Mouse (Mus musculus): ENCODE data around the gene Sufu. TPM values are rescaled to one million over a fixed set of nuclear protein-coding genes. Genes with fewer than 3 reads are reported as not detected.

The Sufu gene
- polyA plus RNA-seq, 1 experiment from 2014 or later, result 20.5 TPM

GRCm38 (mm10) chr19:46399372-46399771 lies 2.7 kb downstream of the Sufu start:
- no peak overlapping the region for H3K27ac ChIP-seq (ENCODE audit: low read length)
- H3K9me3 ChIP-seq (ENCODE audit: control insufficient read depth, low read length), result no peaks in the 10 kb centered on the region
- H3K4me3 ChIP-seq (ENCODE audit: low read length), result no peak overlapping the region
- peaks cover 25% of the 10 kb centered on the region for H3K4me1 ChIP-seq (ENCODE audit: control insufficient read depth, insufficient read depth, low read length)
- peak overlapping the region; percentile 6; the same call in 1 of the 2 replicates for H3K9ac ChIP-seq (ENCODE audit: low read depth, low read length)
- H3K27me3 ChIP-seq (replicated peaks; ENCODE audit: control insufficient read depth, insufficient read depth, low read length), result no peaks in the 10 kb centered on the region
- no peak for ATAC-seq
- 86% methylated on average over 6 of the region's 6 CpGs for WGBS
- H3K4me2 ChIP-seq (ENCODE audit: low read depth, low read length), result no peak overlapping the region
- H3K36me3 ChIP-seq (ENCODE audit: control insufficient read depth, insufficient read depth, low read length), result peaks cover 12% of the 10 kb centered on the region; the same call in 1 of the 2 replicates

- Histone ChIP-seq H3K27ac (ENCODE audit: low read length) (no peak overlapping the region), H3K4me3 (ENCODE audit: low read length) (no peak overlapping the region), H3K4me1 (ENCODE audit: control insufficient read depth, insufficient read depth, low read length) (peaks cover 22% of the 10 kb centered on the region), H3K9me3 (ENCODE audit: control insufficient read depth, low read length) (no peaks in the 10 kb centered on the region), H3K27me3 (replicated peaks; ENCODE audit: control insufficient read depth, insufficient read depth, low read length) (no peaks in the 10 kb centered on the region), H3K9ac (ENCODE audit: low read depth, low read length) (no peak overlapping the region), H3K4me2 (ENCODE audit: low read depth, low read length) (no peak overlapping the region), H3K36me3 (ENCODE audit: control insufficient read depth, insufficient read depth, low read length) (peaks cover 12% of the 10 kb centered on the region; the same call in 1 of the 2 replicates)
- 70% methylated on average over 7 of the region's 7 CpGs for WGBS
- ATAC-seq, result no peak
These were observed 3.2 kb downstream of the Sufu start for GRCm38 (mm10) chr19:46399886-46400285.

- Histone ChIP-seq H3K4me2 (ENCODE audit: low read depth, low read length) (no peak overlapping the region), H3K4me3 (ENCODE audit: low read length) (no peak overlapping the region), H3K9me3 (ENCODE audit: control insufficient read depth, low read length) (no peaks in the 10 kb centered on the region), H3K9ac (ENCODE audit: low read depth, low read length) (no peak overlapping the region), H3K27me3 (replicated peaks; ENCODE audit: control insufficient read depth, insufficient read depth, low read length) (no peaks in the 10 kb centered on the region), H3K27ac (ENCODE audit: low read length) (no peak overlapping the region), H3K4me1 (ENCODE audit: control insufficient read depth, insufficient read depth, low read length) (peaks cover 22% of the 10 kb centered on the region), H3K36me3 (ENCODE audit: control insufficient read depth, insufficient read depth, low read length) (peaks cover 12% of the 10 kb centered on the region; the same call in 1 of the 2 replicates)
- 78% methylated on average over 7 of the region's 7 CpGs for WGBS
- ATAC-seq, result no peak
These were observed 3.9 kb downstream of the Sufu start for GRCm38 (mm10) chr19:46400558-46400957.

GRCm38 (mm10) chr19:46404030-46404429 lies 7.3 kb downstream of the Sufu start:
- H3K9ac ChIP-seq (ENCODE audit: low read depth, low read length), result no peak overlapping the region
- H3K27me3 ChIP-seq (replicated peaks; ENCODE audit: control insufficient read depth, insufficient read depth, low read length), result no peaks in the 10 kb centered on the region
- ATAC-seq, result no peak
- H3K4me2 ChIP-seq (ENCODE audit: low read depth, low read length), result no peak overlapping the region
- H3K36me3 ChIP-seq (ENCODE audit: control insufficient read depth, insufficient read depth, low read length), result peaks cover 15% of the 10 kb centered on the region; the same call in 1 of the 2 replicates
- peaks cover 14% of the 10 kb centered on the region; the same call in 1 of the 2 replicates for H3K4me1 ChIP-seq (ENCODE audit: control insufficient read depth, insufficient read depth, low read length)
- H3K9me3 ChIP-seq (ENCODE audit: control insufficient read depth, low read length), result no peaks in the 10 kb centered on the region
- WGBS, result 93% methylated on average over 1 of the region's 1 CpGs
- no peak overlapping the region for H3K4me3 ChIP-seq (ENCODE audit: low read length)
- H3K27ac ChIP-seq (ENCODE audit: low read length), result no peak overlapping the region

GRCm38 (mm10) chr19:46406592-46407386 lies 10.1 kb downstream of the Sufu start:
- Histone ChIP-seq H3K9me3 (ENCODE audit: control insufficient read depth, low read length) (no peaks in the 10 kb centered on the region), H3K4me2 (ENCODE audit: low read depth, low read length) (no peak overlapping the region), H3K4me1 (ENCODE audit: control insufficient read depth, insufficient read depth, low read length) (peaks cover 9% of the 10 kb centered on the region; the same call in 1 of the 2 replicates), H3K27me3 (replicated peaks; ENCODE audit: control insufficient read depth, insufficient read depth, low read length) (no peaks in the 10 kb centered on the region), H3K27ac (ENCODE audit: low read length) (no peak overlapping the region; the same call in 1 of the 2 replicates), H3K4me3 (ENCODE audit: low read length) (no peak overlapping the region), H3K36me3 (ENCODE audit: control insufficient read depth, insufficient read depth, low read length) (peaks cover 10% of the 10 kb centered on the region; the same call in 1 of the 2 replicates), H3K9ac (ENCODE audit: low read depth, low read length) (no peak overlapping the region)
- 66% methylated on average over 8 of the region's 8 CpGs for WGBS
- no peak for ATAC-seq

GRCm38 (mm10) chr19:46409506-46409905 lies 12.8 kb downstream of the Sufu start:
- WGBS, result 59% methylated on average over 3 of the region's 3 CpGs

GRCm38 (mm10) chr19:46412056-46412805 lies 15.5 kb downstream of the Sufu start:
- no peak for ATAC-seq
- Histone ChIP-seq H3K27ac (ENCODE audit: low read length) (no peak overlapping the region), H3K4me1 (ENCODE audit: control insufficient read depth, insufficient read depth, low read length) (no peaks in the 10 kb centered on the region), H3K27me3 (replicated peaks; ENCODE audit: control insufficient read depth, insufficient read depth, low read length) (no peaks in the 10 kb centered on the region), H3K4me3 (ENCODE audit: low read length) (no peak overlapping the region), H3K36me3 (ENCODE audit: control insufficient read depth, insufficient read depth, low read length) (no peaks in the 10 kb centered on the region), H3K4me2 (ENCODE audit: low read depth, low read length) (no peak overlapping the region), H3K9ac (ENCODE audit: low read depth, low read length) (no peak overlapping the region), H3K9me3 (ENCODE audit: control insufficient read depth, low read length) (no peaks in the 10 kb centered on the region)
- WGBS, result 80% methylated on average over 12 of the region's 12 CpGs

More at GRCm38 (mm10) chr19:46409506-46409905, 12.8 kb downstream of the Sufu start:
- peak overlapping the region; percentile 32; the same call in 1 of the 2 replicates for H3K27ac ChIP-seq (ENCODE audit: low read length)
- no peak overlapping the region for H3K9ac ChIP-seq (ENCODE audit: low read depth, low read length)
- no peaks in the 10 kb centered on the region for H3K27me3 ChIP-seq (replicated peaks; ENCODE audit: control insufficient read depth, insufficient read depth, low read length)
- H3K36me3 ChIP-seq (ENCODE audit: control insufficient read depth, insufficient read depth, low read length), result 0 out of 2 replicates have a peak, but pooled peaks cover 3% of the 10 kb centered on the region
- no peaks in the 10 kb centered on the region for H3K9me3 ChIP-seq (ENCODE audit: control insufficient read depth, low read length)
- peak; percentile 48; the same call in 1 of the 2 replicates for ATAC-seq
- H3K4me2 ChIP-seq (ENCODE audit: low read depth, low read length), result no peak overlapping the region
- H3K4me3 ChIP-seq (ENCODE audit: low read length), result no peak overlapping the region
- peaks cover 9% of the 10 kb centered on the region; the same call in 1 of the 2 replicates for H3K4me1 ChIP-seq (ENCODE audit: control insufficient read depth, insufficient read depth, low read length)

GRCm38 (mm10) chr19:46413969-46414368 lies 17.3 kb downstream of the Sufu start:
- WGBS, result 87% methylated on average over 2 of the region's 2 CpGs

GRCm38 (mm10) chr19:46414486-46414885 lies 17.8 kb downstream of the Sufu start:
- WGBS, result 91% methylated on average over 8 of the region's 8 CpGs
- H3K36me3 ChIP-seq (ENCODE audit: control insufficient read depth, insufficient read depth, low read length), result no peaks in the 10 kb centered on the region
- H3K4me2 ChIP-seq (ENCODE audit: low read depth, low read length), result no peak overlapping the region

More at GRCm38 (mm10) chr19:46413969-46414368, 17.3 kb downstream of the Sufu start:
- Histone ChIP-seq H3K9me3 (ENCODE audit: control insufficient read depth, low read length) (no peaks in the 10 kb centered on the region), H3K36me3 (ENCODE audit: control insufficient read depth, insufficient read depth, low read length) (no peaks in the 10 kb centered on the region), H3K4me1 (ENCODE audit: control insufficient read depth, insufficient read depth, low read length) (0 out of 2 replicates have a peak, but pooled peaks cover 2% of the 10 kb centered on the region), H3K9ac (ENCODE audit: low read depth, low read length) (no peak overlapping the region), H3K4me3 (ENCODE audit: low read length) (no peak overlapping the region), H3K27ac (ENCODE audit: low read length) (no peak overlapping the region), H3K4me2 (ENCODE audit: low read depth, low read length) (no peak overlapping the region), H3K27me3 (replicated peaks; ENCODE audit: control insufficient read depth, insufficient read depth, low read length) (no peaks in the 10 kb centered on the region)
- ATAC-seq, result no peak

More at GRCm38 (mm10) chr19:46414486-46414885, 17.8 kb downstream of the Sufu start:
- ATAC-seq, result no peak
- Histone ChIP-seq H3K4me3 (ENCODE audit: low read length) (no peak overlapping the region), H3K27me3 (replicated peaks; ENCODE audit: control insufficient read depth, insufficient read depth, low read length) (no peaks in the 10 kb centered on the region), H3K27ac (ENCODE audit: low read length) (no peak overlapping the region), H3K9me3 (ENCODE audit: control insufficient read depth, low read length) (no peaks in the 10 kb centered on the region), H3K4me1 (ENCODE audit: control insufficient read depth, insufficient read depth, low read length) (0 out of 2 replicates have a peak, but pooled peaks cover 2% of the 10 kb centered on the region), H3K9ac (ENCODE audit: low read depth, low read length) (no peak overlapping the region)
